Mouse (Mus musculus) kidney, embryonic 14.5 days (tissue): ENCODE measurements at regions not wholly inside any gene's neighbourhood (a gene's known extent, or its start where the extent isn't known, plus 50 kb on each side); places are given as distances from the start of the nearest gene placed in this dataset.

Source experiments
- ATAC-seq: fragments of 200-750 bp; cut with Nextera tagmentation; 2 replicates; pipeline ENCODE4 v1.8.0; 2017; ENCODE audit warnings: moderate number of reproducible peaks, mild to moderate bottlenecking, moderate TSS enrichment, moderate library complexity; ENCODE audit not compliant: low FRiP score, low TSS enrichment
- H3K27ac ChIP-seq: fragments of 300-500 bp; sonication (generic); 2 replicates; pipeline ENCODE4 v1.5.1; 2014; ENCODE audit warnings: low read depth, mild to moderate bottlenecking, low read length, moderate library complexity, mixed read lengths
- H3K27me3 ChIP-seq: fragments of 300-500 bp; sonication (generic); 2 replicates; pipeline ENCODE4 v1.6.1; 2014; ENCODE audit warnings: mild to moderate bottlenecking, low read length; ENCODE audit not compliant: control insufficient read depth, insufficient read depth
- H3K36me3 ChIP-seq: fragments of 300-500 bp; sonication (generic); 2 replicates; pipeline ENCODE4 v1.6.1; 2014; ENCODE audit warnings: low read length, mixed read lengths; ENCODE audit not compliant: control insufficient read depth, insufficient read depth
- H3K4me1 ChIP-seq: fragments of 300-500 bp; sonication (generic); 2 replicates; pipeline ENCODE4 v1.6.1; 2014; ENCODE audit warnings: low read length, mixed read lengths; ENCODE audit not compliant: control insufficient read depth, insufficient read depth
- H3K4me2 ChIP-seq: fragments of 300-500 bp; sonication (generic); replicated peaks from 2 replicates; pipeline ENCODE4 v1.6.1; 2014; ENCODE audit warnings: low read depth, mild to moderate bottlenecking, low read length
- H3K4me3 ChIP-seq: fragments of 300-500 bp; sonication (generic); 2 replicates; pipeline ENCODE4 v1.5.1; 2014; ENCODE audit warnings: mild to moderate bottlenecking, low read length
- H3K9ac ChIP-seq: fragments of 300-500 bp; sonication (generic); 2 replicates; pipeline ENCODE4 v1.6.1; 2014; ENCODE audit warnings: low read depth, mild to moderate bottlenecking, low read length, moderate library complexity
- H3K9me3 ChIP-seq: fragments of 300-500 bp; sonication (generic); 2 replicates; pipeline ENCODE4 v1.6.1; 2016; ENCODE audit warnings: low read length; ENCODE audit not compliant: control insufficient read depth
- WGBS: fragments of 180-500 bp; shearing (Covaris S2); extraction: QIAGEN DNeasy Blood & Tissue Kit; methylation state at CpG from one replicate; pipeline ENCODE4 v1.1.7; 2014; 5-methylcytosine and 5-hydroxymethylcytosine counted together

- peaks cover 6% of the 10 kb centered on the region; the same call in 1 of the 2 replicates for H3K4me1 ChIP-seq
- no peaks in the 10 kb centered on the region for H3K9me3 ChIP-seq
- no peak overlapping the region for H3K27ac ChIP-seq
- H3K9ac ChIP-seq: no peak overlapping the region
- H3K27me3 ChIP-seq: no peaks in the 10 kb centered on the region
- H3K4me3 ChIP-seq: no peak overlapping the region
- 21% methylated on average over 9 of the region's 9 CpGs for WGBS
- no peak for ATAC-seq
- H3K36me3 ChIP-seq: no peaks in the 10 kb centered on the region
- H3K4me2 ChIP-seq: no peak overlapping the region
Measured at GRCm38 (mm10) chr6:49606626-49607158, 211.3 kb downstream of the Stk31 start.

- no peak for ATAC-seq
- H3K4me2 ChIP-seq: no peak overlapping the region
Measured at GRCm38 (mm10) chr6:49624080-49624479, 198.4 kb upstream of the Npy start.

GRCm38 (mm10) chr6:49624564-49624963 is 197.9 kb upstream of the Npy start:
- no peak overlapping the region for H3K27ac ChIP-seq
- H3K4me3 ChIP-seq: no peak overlapping the region
- no peaks in the 10 kb centered on the region for H3K27me3 ChIP-seq
- H3K36me3 ChIP-seq: no peaks in the 10 kb centered on the region
- no peak overlapping the region for H3K9ac ChIP-seq
- H3K4me2 ChIP-seq: no peak overlapping the region
- ATAC-seq: no peak
- 79% methylated on average over 5 of the region's 5 CpGs for WGBS
- H3K9me3 ChIP-seq: no peaks in the 10 kb centered on the region
- no peaks in the 10 kb centered on the region for H3K4me1 ChIP-seq

More at GRCm38 (mm10) chr6:49624080-49624479, 198.4 kb upstream of the Npy start:
- no peaks in the 10 kb centered on the region for H3K36me3 ChIP-seq
- no peak overlapping the region for H3K27ac ChIP-seq
- H3K9me3 ChIP-seq: no peaks in the 10 kb centered on the region
- 85% methylated on average over 2 of the region's 2 CpGs for WGBS
- H3K9ac ChIP-seq: no peak overlapping the region
- no peak overlapping the region for H3K4me3 ChIP-seq
- H3K4me1 ChIP-seq: no peaks in the 10 kb centered on the region
- no peaks in the 10 kb centered on the region for H3K27me3 ChIP-seq

GRCm38 (mm10) chr6:49633470-49634095 is 188.9 kb upstream of the Npy start:
- ATAC-seq: no peak
- WGBS: 28% methylated on average over 5 of the region's 5 CpGs
- Histone ChIP-seq H3K4me3 (no peak overlapping the region), H3K4me1 (no peaks in the 10 kb centered on the region), H3K27me3 (no peaks in the 10 kb centered on the region), H3K27ac (no peak overlapping the region), H3K9ac (no peak overlapping the region), H3K9me3 (peaks cover 3% of the 10 kb centered on the region; the same call in 1 of the 2 replicates), H3K4me2 (no peak overlapping the region), H3K36me3 (no peaks in the 10 kb centered on the region)

DNA sequence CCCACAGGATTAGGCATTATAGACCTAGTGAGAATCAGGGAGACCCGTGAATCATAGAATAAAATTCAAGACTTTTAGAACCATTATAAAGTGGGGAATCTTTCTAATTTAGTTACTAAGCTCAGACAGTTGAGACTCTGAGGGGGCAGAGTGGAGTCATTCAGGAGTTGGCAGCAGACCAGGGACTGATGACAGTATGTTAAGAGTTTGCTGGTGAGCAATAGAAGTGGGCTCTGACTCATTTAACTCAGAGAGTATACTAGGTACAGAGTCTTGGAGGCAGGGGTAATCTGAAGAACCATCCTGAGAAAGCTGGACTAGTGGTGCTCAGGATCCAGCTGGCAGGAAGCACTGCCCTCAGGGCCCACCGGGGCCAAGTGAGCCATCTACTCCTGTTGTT is 184.9 kb upstream of the Npy start:
- Histone ChIP-seq H3K9me3 (no peaks in the 10 kb centered on the region), H3K27me3 (no peaks in the 10 kb centered on the region), H3K4me3 (no peak overlapping the region), H3K9ac (no peak overlapping the region), H3K4me2 (no peak overlapping the region), H3K27ac (no peak overlapping the region), H3K4me1 (no peaks in the 10 kb centered on the region), H3K36me3 (no peaks in the 10 kb centered on the region)
- WGBS: 84% methylated on average over 2 of the region's 2 CpGs
- ATAC-seq: no peak

- no peak for ATAC-seq
- Histone ChIP-seq H3K9me3 (no peaks in the 10 kb centered on the region), H3K4me3 (no peak overlapping the region), H3K27ac (no peak overlapping the region), H3K9ac (no peak overlapping the region), H3K27me3 (no peaks in the 10 kb centered on the region), H3K4me2 (no peak overlapping the region), H3K4me1 (no peaks in the 10 kb centered on the region), H3K36me3 (no peaks in the 10 kb centered on the region)
- WGBS: 81% methylated on average over 5 of the region's 5 CpGs
Measured at GRCm38 (mm10) chr6:49641256-49641655, 181.3 kb upstream of the Npy start.

DNA sequence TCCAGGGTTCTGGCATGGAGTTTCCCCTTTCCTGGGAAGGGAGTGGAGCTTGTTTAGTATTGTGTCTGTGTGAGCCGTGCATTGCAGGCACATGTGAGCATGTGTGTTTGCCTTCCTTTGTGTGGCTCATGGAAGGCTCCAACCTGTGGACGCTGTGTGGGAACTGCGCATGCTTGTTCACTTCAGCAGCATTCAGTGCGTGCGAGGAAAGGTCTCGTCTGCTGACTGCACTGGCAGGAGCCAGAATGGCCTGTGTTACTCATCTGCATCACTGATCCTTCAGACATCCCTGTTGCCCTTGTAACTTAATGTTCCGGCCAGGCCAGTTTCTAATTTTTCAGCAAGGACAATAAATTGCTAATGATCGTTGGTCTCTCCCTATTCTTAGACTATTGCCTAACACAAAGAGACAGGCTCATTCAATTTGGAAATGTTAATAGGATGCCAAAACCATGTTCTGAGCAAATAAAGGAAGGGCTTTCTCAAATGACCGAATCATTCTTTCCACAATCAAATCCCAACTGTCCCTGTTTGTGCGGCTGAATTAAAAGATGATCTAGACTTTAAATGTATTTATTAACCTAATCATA is 167.9 kb upstream of the Npy start:
- no peak overlapping the region for H3K4me2 ChIP-seq
- H3K9ac ChIP-seq: no peak overlapping the region
- no peaks in the 10 kb centered on the region for H3K36me3 ChIP-seq
- no peak overlapping the region for H3K27ac ChIP-seq
- WGBS: 59% methylated on average over 10 of the region's 10 CpGs
- ATAC-seq: no peak
- no peaks in the 10 kb centered on the region for H3K4me1 ChIP-seq
- no peaks in the 10 kb centered on the region for H3K9me3 ChIP-seq
- no peak overlapping the region for H3K4me3 ChIP-seq
- no peaks in the 10 kb centered on the region for H3K27me3 ChIP-seq

GRCm38 (mm10) chr6:49655241-49655640 is 167.3 kb upstream of the Npy start:
- Histone ChIP-seq H3K27ac (no peak overlapping the region), H3K4me1 (no peaks in the 10 kb centered on the region), H3K4me3 (no peak overlapping the region), H3K27me3 (no peaks in the 10 kb centered on the region), H3K36me3 (no peaks in the 10 kb centered on the region), H3K9ac (no peak overlapping the region), H3K4me2 (no peak overlapping the region), H3K9me3 (no peaks in the 10 kb centered on the region)
- ATAC-seq: no peak
- 60% methylated on average over 5 of the region's 5 CpGs for WGBS
